Mouse (Mus musculus) lung, postnatal 0 days (tissue): Measurements from ENCODE around the gene Trmt112. TPM values are rescaled to one million over a fixed set of nuclear protein-coding genes. Genes with fewer than 3 reads are reported as not detected.

ENCODE experiments used
- ATAC-seq: fragments of 200-750 bp; cut with Nextera tagmentation; 2 replicates; pipeline ENCODE4 v1.8.0; 2017; ENCODE audit warnings: moderate library complexity
- DNase-seq: peaks from one replicate; pipeline ENCODE4 v3.0.0-alpha.2; 2016; ENCODE audit warnings: low spot score
- H3K27ac ChIP-seq: fragments of 300-500 bp; sonication (generic); 2 replicates; pipeline ENCODE4 v1.5.1; 2014; ENCODE audit warnings: antibody characterized with exemption, mild to moderate bottlenecking, low read length, mixed read lengths
- H3K27me3 ChIP-seq: fragments of 300-500 bp; sonication (generic); replicated peaks from 2 replicates; pipeline ENCODE4 v1.6.1; 2014; ENCODE audit warnings: low read length, mixed read lengths; ENCODE audit not compliant: insufficient read depth
- H3K36me3 ChIP-seq: fragments of 300-500 bp; sonication (generic); 2 replicates; pipeline ENCODE4 v1.6.1; 2014; ENCODE audit warnings: low read length, mixed read lengths; ENCODE audit not compliant: insufficient read depth
- H3K4me1 ChIP-seq: fragments of 300-500 bp; sonication (generic); 2 replicates; pipeline ENCODE4 v1.6.1; 2014; ENCODE audit warnings: antibody characterized with exemption, low read depth, low read length, mixed read lengths; ENCODE audit not compliant: insufficient read depth
- H3K4me2 ChIP-seq: fragments of 300-500 bp; sonication (generic); replicated peaks from 2 replicates; pipeline ENCODE4 v1.6.1; 2014; ENCODE audit warnings: low read depth, mild to moderate bottlenecking, low read length, moderate library complexity, mixed read lengths
- H3K4me3 ChIP-seq: fragments of 300-500 bp; sonication (generic); 2 replicates; pipeline ENCODE4 v1.5.1; 2014; ENCODE audit warnings: low read depth, low read length
- H3K9ac ChIP-seq: fragments of 300-500 bp; sonication (generic); replicated peaks from 2 replicates; pipeline ENCODE4 v1.6.1; 2014; ENCODE audit warnings: low read depth, mild to moderate bottlenecking
- H3K9me3 ChIP-seq: fragments of 300-500 bp; sonication (generic); 2 replicates; pipeline ENCODE4 v1.6.1; 2016; ENCODE audit warnings: low read length, mixed read lengths
- CTCF ChIP-seq: IDR thresholded peaks from 2 replicates; pipeline ENCODE4 v1.5.1; 2016; ENCODE audit warnings: antibody characterized with exemption, mild to moderate bottlenecking
- EP300 ChIP-seq: IDR thresholded peaks from 2 replicates; pipeline ENCODE4 v1.6.1; 2016; ENCODE audit warnings: antibody characterized with exemption, mild to moderate bottlenecking, control low read depth
- WGBS: fragments of 180-500 bp; shearing (Covaris S2); extraction: QIAGEN DNeasy Blood & Tissue Kit; methylation state at CpG from one replicate; pipeline ENCODE4 v1.1.7; 2014; 5-methylcytosine and 5-hydroxymethylcytosine counted together
- polyA plus RNA-seq: library from polyadenylated mRNA; unstranded; fragments of >200 nt; fragmentation: Nextera tagmentation; extraction: Ambion mirVana; gene quantifications from 2 replicates; pipeline ENCODE4 v1.2.1, GENCODE M21; 2015

Trmt112 gene
- polyA plus RNA-seq, 1 experiment from 2014 or later = 93.3 TPM

DNA sequence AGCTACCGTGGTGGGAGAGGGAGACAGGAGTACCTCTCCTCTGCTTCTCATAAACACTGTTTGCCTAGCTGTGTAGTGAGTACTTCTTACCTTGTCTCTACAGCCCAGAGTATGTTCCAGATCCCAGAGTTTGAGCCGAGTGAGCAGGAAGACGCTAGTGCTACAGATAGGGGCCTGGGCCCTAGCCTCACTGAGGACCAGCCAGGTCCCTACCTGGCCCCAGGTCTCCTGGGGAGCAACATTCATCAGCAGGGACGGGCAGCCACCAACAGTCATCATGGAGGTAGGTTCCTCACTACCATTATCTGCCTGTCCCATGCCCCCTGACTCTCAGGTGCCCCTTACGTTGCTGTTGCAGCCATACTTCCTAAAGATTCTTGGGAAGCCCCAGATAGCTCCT, 33.3 kb downstream of the Trmt112 start:
- TF ChIP-seq EP300 (no peak), CTCF (no peak)
- Histone ChIP-seq H3K27ac (peak overlapping the region; percentile 93), H3K4me3 (peak overlapping the region; percentile 84), H3K4me2 (peak overlapping the region; percentile 92), H3K9ac (peak overlapping the region; percentile 61; the same call in 1 of the 2 replicates), H3K36me3 (no peaks in the 10 kb centered on the region), H3K27me3 (no peaks in the 10 kb centered on the region), H3K4me1 (peaks cover 4% of the 10 kb centered on the region), H3K9me3 (no peaks in the 10 kb centered on the region)
- no peak for ATAC-seq
- WGBS = 26% methylated on average over 5 of the region's 5 CpGs
- no peak for DNase-seq

GRCm38 (mm10) chr19:6943709-6944108, 34.2 kb downstream of the Trmt112 start:
- Histone ChIP-seq H3K4me1 (peaks cover 4% of the 10 kb centered on the region), H3K27ac (no peak overlapping the region), H3K4me2 (no peak overlapping the region), H3K4me3 (no peak overlapping the region), H3K9me3 (no peaks in the 10 kb centered on the region), H3K9ac (no peak overlapping the region), H3K27me3 (no peaks in the 10 kb centered on the region), H3K36me3 (no peaks in the 10 kb centered on the region)
- DNase-seq (no peak), ATAC-seq (no peak)
- TF ChIP-seq EP300 (no peak), CTCF (no peak)
- 92% methylated on average over 6 of the region's 6 CpGs for WGBS

DNA sequence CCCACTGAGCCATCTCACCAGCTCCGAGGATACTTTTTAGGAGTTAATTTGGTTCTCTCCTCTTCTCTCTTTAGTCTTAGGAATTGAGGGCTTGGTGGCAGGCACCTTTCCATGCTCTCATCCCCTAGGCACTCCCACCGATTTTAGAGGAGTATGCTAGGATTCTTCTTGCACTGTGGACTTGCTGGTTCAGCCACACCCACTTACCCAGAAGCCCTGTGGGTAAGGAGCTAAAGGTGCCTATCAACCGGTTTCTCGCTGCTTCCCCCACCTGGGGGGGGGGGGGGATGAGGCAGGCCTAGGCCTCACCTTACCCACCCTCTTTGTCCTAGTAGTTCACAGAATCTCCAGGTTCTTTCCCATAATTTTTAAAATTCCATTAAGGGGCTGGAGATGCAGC, 38.2 kb downstream of the Trmt112 start:
- 61% methylated on average over 4 of the region's 4 CpGs for WGBS
- ATAC-seq (no peak), DNase-seq (no peak)
- Histone ChIP-seq H3K4me3 (no peak overlapping the region), H3K4me2 (no peak overlapping the region), H3K27ac (no peak overlapping the region), H3K4me1 (peaks cover 5% of the 10 kb centered on the region), H3K9ac (no peak overlapping the region), H3K36me3 (no peaks in the 10 kb centered on the region), H3K27me3 (no peaks in the 10 kb centered on the region), H3K9me3 (no peaks in the 10 kb centered on the region)
- no peak for TF ChIP-seq CTCF

- no peaks in the 10 kb centered on the region for H3K36me3 ChIP-seq
- H3K27me3 ChIP-seq = no peaks in the 10 kb centered on the region
- H3K4me1 ChIP-seq = peaks cover 6% of the 10 kb centered on the region; the same call in 1 of the 2 replicates
- no peak for DNase-seq
- no peak overlapping the region for H3K4me2 ChIP-seq
- H3K9ac ChIP-seq = no peak overlapping the region
- WGBS = 80% methylated on average over 4 of the region's 4 CpGs
- H3K9me3 ChIP-seq = no peaks in the 10 kb centered on the region
- TF ChIP-seq CTCF (no peak), EP300 (no peak)
- no peak overlapping the region for H3K27ac ChIP-seq
- H3K4me3 ChIP-seq = no peak overlapping the region
- no peak for ATAC-seq
These were observed 38.7 kb downstream of the Trmt112 start for GRCm38 (mm10) chr19:6948186-6948585.

GRCm38 (mm10) chr19:6949532-6949931, 40.0 kb downstream of the Trmt112 start:
- no peak overlapping the region for H3K27ac ChIP-seq
- WGBS = 83% methylated on average over 5 of the region's 5 CpGs
- H3K27me3 ChIP-seq = no peaks in the 10 kb centered on the region
- no peak overlapping the region for H3K9ac ChIP-seq
- ATAC-seq (no peak), DNase-seq (no peak)
- no peak overlapping the region for H3K4me3 ChIP-seq
- peaks cover 16% of the 10 kb centered on the region; the same call in 1 of the 2 replicates for H3K4me1 ChIP-seq
- H3K36me3 ChIP-seq = no peaks in the 10 kb centered on the region
- H3K9me3 ChIP-seq = no peaks in the 10 kb centered on the region
- TF ChIP-seq CTCF (no peak), EP300 (no peak)
- H3K4me2 ChIP-seq = no peak overlapping the region

DNA sequence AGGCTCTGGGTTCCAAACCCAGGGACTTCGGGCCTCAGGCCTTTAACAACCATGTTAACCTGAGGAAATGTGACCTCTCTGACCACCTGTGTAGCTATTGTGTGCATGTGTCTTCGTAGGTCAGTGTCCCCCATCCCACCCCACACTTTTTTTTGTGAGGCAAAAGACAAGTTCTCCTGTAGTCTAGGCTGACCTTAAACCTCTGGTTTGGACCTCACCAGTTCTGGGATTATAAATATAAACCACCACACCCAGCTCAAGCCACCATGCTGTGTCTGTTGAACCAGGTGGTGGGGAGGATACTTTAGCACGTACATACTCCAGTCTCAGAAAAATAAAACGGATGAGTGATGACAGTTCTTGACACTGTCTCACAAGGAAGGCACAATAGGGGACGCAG, 40.5 kb downstream of the Trmt112 start:
- Histone ChIP-seq H3K9me3 (no peaks in the 10 kb centered on the region), H3K4me3 (peak overlapping the region; percentile 64), H3K27me3 (no peaks in the 10 kb centered on the region), H3K36me3 (no peaks in the 10 kb centered on the region), H3K9ac (peak overlapping the region; percentile 69), H3K4me2 (peak overlapping the region; percentile 91; the same call in 1 of the 2 replicates), H3K27ac (no peak overlapping the region), H3K4me1 (peaks cover 16% of the 10 kb centered on the region; the same call in 1 of the 2 replicates)
- no peak for DNase-seq
- WGBS = 62% methylated on average over 5 of the region's 5 CpGs
- TF ChIP-seq EP300 = no peak
- no peak for TF ChIP-seq CTCF
- ATAC-seq = no peak

DNA sequence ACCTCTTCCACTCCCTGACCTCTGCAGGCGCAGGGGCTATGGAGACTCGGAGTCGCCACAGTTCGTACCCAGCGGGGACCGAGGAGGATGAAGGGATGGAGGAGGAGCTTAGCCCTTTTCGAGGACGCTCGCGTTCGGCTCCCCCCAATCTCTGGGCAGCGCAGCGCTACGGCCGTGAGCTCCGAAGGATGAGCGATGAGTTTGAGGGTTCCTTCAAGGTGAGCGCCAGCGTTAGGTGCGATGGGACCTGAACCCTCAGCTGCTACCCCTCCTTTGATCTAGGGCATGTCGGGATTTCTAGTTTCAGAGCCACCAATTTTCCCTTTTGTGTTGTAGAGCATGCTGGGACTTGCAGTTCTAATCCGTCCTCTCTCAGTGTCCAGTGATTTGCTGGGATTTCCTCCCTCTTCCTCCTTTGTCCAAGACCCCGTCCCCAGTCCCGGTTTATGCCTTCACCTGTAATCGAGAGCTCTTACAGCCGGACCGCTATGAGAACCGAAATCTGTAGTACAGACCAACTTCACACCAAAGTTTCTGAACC, 41.2 kb downstream of the Trmt112 start:
- H3K9ac ChIP-seq = peak overlapping the region; percentile 69
- ATAC-seq = peak; percentile 3; the same call in 1 of the 2 replicates
- under 1% methylated on average over 26 of the region's 28 CpGs for WGBS

More for the DNA sequence above, 41.2 kb downstream of the Trmt112 start:
- Histone ChIP-seq H3K4me2 (peak overlapping the region; percentile 91), H3K4me1 (peaks cover 16% of the 10 kb centered on the region; the same call in 1 of the 2 replicates), H3K27ac (peak overlapping the region; percentile 99), H3K4me3 (peak overlapping the region; percentile 64), H3K9me3 (no peaks in the 10 kb centered on the region), H3K27me3 (no peaks in the 10 kb centered on the region), H3K36me3 (0 out of 2 replicates have a peak, but pooled peaks cover under 1% of the 10 kb centered on the region)
- no peak for TF ChIP-seq CTCF
- DNase-seq = peak; percentile 75
